Mouse (Mus musculus): ENCODE data around the gene Tcf7l2.

Tcf7l2 gene

DNA sequence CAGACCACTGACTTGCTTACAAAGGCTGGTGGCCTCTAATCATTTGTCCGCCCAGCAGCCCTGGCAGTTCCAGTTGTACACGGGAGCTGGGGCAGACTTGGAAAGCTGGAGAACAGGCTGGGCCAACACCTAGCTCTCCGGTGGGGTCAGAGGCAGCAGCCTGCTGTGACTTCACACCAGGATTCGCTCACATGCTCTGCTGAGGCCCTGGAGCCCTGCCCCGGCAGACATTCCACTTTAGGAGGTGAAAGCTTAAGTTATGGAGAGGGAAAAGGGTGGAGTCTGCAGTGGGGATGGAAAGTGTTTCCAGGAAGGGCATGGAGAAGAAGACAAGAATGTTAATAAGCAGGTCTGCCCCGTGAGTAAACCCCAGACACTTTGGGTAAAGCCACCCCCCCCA, 19.2 kb upstream of the Tcf7l2 start:
- intact Hi-C loops (cut with DNase I): no loop called here

DNA sequence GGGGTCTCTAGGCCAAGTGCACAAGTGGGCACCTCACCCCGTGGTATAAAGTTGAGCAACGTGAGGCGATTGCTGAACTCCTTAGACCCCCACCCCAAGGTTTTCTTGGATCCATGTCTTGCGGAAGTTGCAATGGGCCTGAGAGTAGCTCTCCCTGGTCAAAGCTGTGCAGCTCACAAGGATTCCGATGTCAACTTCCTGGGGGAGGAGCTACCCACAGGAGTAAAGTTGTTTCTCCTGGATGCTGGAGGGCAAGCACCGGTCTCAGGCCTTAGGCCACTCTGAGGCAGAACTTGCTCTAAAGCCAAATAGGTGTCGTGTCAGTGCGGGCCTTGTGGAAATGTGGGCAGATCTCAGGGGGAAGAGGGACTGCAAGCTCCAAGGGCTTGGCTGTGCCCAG, 12.2 kb upstream of the Tcf7l2 start:
- intact Hi-C loops (cut with DNase I): no loop called here

DNA sequence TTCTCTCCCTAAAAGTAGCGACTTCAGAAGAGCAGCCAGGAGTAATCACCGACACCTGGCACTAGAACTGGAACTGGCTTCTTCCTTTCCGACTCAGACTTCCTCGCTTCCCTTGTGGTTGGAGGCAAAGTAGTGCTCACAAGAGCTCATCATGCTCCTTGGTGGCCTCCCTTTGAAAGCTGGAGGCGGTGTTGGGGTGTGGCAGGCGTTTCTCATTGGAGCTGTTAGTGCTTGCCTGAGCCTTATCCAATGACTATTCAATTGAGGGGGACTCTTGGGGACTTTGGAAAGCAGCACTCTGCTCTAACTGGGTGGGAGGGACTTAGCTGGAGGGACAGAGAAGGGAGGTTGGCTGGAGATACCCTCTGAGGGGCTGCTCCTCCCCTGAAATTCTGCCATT, 9.1 kb upstream of the Tcf7l2 start:
- intact Hi-C loops (cut with DNase I): no loop called here

DNA sequence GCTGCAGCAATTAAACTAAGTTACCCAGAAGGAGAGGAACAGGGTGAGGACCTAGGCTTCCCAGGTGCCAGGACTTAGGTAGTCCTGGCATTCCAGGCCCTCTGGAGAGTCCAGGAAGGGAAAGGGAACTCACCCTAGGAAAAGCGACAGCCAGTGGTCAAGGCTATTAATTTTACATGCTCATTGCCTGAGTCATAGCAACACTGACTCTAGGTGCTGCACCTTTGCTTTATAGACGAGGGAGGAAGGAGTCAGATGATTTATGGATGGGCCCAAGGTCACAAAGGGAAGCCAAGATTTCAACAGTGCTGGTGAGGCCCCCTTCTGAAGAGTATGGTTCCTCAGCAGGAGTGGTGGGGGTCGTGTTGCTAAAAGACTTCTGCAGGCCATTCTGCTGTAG, 8.6 kb upstream of the Tcf7l2 start:
- intact Hi-C loops (cut with DNase I): no loop called here

DNA sequence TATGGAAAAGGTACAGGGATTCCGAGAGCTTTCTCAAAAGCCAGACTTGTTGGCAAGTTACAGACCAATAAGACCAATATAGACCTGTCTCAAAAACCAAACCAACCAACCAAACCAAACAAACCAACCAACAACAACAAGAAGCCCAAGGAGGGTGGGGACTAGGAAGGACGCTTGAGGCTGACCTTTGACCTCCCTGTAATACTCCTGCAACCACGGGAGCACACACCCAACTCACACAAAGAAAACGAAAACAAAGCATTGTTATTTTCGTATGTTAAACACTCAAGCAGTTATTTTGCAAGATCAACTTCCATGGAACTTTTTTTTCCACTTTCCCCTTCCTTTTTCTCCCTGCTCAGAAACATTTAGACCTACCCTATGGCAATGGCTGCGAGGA, 5.6 kb upstream of the Tcf7l2 start:
- intact Hi-C loops (cut with DNase I): no loop called here

DNA sequence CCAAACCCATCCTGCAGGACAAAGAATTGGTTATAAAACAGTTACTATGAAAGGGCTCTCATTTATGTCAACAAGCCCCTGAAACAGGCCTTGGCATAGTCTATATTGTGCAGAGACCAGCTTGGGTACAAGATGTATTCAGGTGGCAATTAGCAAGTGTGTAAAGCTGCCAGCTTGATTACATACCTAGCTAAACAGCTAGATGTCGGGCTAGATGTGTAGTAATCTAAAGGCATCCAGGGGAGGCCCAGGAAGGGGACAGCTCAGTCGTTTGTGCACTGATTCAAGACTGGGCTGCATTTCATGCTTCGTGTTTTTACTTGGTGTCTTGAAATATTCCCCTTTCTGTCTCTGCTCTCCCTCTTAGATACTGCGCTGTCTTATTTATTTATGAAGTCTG, 1.9 kb upstream of the Tcf7l2 start:
- intact Hi-C loops (cut with DNase I): loop anchor here (5.0 to 10.0 kb wide), 3 partner anchors 138 to 195 kb away; no protein-coding TSS in a partner anchor

DNA sequence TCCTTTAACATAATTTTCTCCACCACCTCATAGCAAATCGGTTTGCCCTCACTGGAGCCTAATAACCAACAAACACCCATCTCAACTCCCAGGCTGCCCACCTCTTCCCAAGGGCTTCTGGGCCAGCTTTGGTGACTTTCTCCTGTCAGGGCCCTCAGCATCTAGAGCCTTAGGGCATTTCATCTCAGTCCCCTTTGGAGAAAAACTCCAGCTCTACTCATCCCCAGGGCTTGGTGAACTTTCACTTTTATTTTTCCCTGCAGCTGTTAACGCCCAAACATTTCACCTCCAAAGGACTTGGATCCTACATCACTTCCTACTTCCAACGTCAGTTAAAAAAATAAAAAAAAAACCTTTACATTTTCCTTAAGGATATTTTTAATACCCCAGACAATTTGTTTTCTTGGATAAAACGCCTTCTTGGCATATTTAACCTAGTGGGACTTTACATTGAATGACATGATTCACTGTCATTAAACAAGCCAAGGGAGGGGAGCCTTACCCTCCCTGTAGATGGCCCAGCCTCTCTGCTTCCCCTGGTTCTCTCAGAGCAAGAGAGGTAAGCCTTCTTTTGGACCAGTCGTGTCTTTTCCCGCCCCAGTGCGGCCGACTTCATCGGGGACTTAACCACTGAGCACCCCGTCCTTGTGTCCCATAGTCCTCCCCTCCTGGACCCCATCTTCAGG, 724 bp upstream of the Tcf7l2 start:
- intact Hi-C loops (cut with DNase I): loop anchor here (5.0 to 10.0 kb wide), 3 partner anchors 136 to 196 kb away; no protein-coding TSS in a partner anchor

DNA sequence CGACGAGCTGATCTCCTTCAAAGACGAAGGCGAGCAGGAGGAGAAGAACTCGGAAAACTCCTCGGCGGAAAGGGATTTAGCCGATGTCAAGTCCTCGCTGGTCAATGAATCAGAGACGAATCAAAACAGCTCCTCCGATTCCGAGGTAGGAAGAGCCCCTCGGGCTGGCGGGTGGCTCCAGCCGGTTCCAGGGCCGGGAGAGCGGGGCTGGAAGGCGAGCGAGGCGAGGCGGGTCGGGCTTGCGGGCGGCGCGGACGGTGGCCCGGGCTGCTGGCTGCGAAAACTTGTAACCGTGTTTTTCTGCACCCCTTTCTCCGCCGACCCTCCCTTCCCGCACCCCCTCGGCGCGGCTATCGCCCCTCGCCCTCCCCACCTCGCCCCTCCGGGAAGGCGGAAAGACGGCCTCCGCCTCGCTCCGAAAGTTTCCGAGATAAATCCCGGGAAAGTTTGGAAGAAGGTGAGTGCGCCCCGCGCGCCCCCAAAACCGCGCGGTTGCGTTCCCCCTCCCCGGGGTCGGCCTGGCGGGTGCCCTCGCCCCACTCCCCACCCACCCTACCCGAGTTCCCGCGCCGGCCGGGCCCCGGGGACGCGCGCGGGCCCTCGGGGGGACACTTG, 873 bp downstream of the Tcf7l2 start:
- intact Hi-C loops (cut with DNase I): loop anchor here (5.0 to 10.0 kb wide), 3 partner anchors 135 to 198 kb away; no protein-coding TSS in a partner anchor

DNA sequence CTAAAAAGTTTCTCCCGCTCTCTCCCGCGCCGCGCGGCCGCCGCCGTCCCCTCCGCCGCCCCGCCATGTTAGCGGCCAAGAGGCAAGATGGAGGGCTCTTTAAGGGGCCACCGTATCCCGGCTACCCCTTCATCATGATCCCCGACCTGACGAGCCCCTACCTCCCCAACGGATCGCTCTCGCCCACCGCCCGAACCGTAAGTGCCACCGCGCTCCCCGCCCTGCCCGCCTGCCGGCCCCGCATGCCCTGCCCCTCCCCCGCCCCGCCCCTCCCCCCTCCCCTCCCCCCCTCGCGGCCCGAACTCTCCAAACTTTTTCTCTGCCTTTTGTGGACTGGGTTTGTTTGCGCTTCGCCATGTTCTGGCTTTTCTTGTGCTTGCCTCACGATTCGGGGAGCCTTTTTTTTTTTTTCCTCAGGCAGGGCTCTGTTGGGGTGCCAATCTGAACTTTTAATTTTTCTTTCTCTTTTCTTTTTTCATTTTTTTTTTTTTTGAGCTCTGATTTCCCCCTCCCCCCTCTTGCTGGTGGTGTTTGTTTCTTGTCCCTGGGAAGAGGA, 1.5 kb downstream of the Tcf7l2 start:
- intact Hi-C loops (cut with DNase I): loop anchor here (5.0 to 10.0 kb wide), 3 partner anchors 134 to 198 kb away; no protein-coding TSS in a partner anchor

DNA sequence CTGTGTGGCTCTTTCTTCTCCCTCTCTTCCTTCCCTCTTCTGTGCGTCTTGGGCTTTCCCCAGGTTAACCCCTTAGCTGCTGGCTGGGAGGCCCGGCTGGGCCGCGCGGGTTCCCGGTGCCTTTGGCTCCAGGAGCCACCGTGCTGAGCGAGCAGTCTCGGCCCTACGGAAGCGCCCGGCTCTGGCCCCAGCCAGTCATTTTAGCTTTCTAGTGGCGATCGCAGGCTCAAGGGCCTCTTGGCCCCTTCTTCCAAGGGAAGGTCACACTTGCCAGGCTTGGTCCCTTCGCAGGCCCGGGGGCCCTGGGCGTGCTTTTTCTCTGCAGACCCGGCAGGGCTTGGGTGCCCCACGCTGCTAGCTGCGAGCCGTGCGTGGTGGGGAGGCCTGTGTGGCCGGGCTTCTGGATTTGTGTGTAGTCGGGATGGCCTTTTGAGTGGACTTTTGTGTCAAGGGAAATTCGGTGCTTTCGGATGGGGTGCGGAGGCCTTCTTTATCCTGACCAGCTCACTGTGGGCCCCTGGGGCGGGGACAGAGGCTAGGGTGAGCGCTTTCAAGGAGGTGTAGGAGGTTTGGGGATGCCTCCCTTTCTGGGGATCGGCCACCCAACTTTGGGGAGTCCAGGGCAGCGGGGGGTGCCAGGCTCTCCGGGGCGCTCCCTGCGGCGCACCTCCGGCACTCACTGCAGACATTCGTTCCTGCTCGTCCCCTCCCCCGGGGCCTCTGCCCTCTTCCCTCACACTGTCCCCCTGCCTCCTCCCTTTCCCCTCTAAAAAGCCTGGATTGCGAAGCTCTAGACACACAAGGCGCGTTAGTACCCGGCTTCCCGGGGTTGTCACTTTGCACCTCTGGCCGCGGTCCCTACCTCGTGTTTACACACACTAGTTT, 2.2 kb downstream of the Tcf7l2 start:
- intact Hi-C loops (cut with DNase I): loop anchor here (5.0 to 10.0 kb wide), 3 partner anchors 134 to 199 kb away; no protein-coding TSS in a partner anchor

DNA sequence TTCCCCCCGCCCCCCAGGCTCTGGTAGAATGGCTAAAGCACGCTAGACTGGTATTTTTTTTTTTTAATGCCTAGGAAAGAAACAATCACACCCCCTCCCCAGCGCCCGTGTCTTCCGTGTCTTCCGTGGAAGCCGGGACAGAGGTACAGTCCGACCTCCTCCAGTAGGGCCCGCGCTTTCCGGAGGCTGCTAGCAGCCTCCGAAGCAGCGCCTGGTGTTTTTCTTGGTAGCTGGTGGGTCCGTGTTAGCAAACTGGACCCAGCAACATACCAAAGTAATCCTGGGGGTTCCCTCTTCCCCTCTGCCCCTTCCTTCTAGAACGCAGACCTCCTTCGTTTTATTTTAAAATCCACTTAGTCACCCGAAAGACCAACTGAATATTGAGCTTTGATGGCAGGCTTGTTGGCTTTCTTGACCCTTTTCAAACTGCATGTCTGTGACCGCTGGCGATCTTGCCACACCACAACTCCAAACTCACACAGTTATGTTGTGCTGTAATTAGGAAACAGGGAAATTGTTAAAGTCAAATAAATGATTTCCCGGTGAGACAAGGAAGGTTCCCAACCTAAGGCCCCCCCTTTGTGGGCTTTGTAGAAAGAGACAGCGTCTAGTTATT, 3.1 kb downstream of the Tcf7l2 start:
- intact Hi-C loops (cut with DNase I): loop anchor here (5.0 to 10.0 kb wide), 4 partner anchors 43 to 200 kb away; no protein-coding TSS in a partner anchor

DNA sequence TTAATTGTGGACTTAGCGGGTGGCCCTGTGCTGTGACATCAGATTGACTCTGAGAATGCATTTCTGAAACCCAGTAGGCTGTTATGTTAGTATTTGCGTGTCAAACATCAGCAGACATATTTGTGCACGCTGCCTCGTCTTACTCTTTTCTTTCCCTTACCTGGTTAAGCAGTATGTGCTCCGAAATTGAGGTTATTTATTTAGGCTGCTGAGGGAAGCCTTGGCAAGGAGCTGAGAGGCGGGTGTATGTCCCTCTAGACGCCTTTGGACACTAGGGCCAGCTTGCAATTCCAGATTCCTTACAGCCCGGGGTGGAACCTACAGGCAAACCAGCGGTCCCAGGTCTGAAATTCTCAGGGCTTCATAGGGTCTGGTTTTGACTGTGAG, 3.6 kb downstream of the Tcf7l2 start:
- intact Hi-C loops (cut with DNase I): loop anchor here (5.0 to 10.0 kb wide), 2 partner anchors 42 to 200 kb away; no protein-coding TSS in a partner anchor

DNA sequence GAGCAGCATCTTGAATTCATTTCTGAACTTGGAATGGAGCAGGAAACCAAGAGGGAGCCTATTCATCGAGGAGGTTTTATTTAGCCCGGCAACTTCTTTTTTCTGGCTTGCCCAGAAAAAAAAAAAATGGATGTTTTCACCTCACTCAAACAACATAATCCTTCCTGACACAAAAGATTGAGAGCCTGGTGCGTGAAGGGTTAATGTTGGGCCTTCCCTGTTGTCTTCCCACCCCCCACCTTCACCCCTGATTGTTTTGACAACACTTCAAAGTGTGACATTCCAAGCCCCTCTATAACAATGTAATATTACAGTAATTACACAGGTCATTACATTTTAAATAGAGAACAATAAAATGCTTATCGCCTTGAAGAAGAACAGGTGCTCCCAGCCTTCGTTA, 4.6 kb downstream of the Tcf7l2 start:
- intact Hi-C loops (cut with DNase I): loop anchor here (5.0 to 10.0 kb wide), 2 partner anchors 41 to 201 kb away; no protein-coding TSS in a partner anchor

DNA sequence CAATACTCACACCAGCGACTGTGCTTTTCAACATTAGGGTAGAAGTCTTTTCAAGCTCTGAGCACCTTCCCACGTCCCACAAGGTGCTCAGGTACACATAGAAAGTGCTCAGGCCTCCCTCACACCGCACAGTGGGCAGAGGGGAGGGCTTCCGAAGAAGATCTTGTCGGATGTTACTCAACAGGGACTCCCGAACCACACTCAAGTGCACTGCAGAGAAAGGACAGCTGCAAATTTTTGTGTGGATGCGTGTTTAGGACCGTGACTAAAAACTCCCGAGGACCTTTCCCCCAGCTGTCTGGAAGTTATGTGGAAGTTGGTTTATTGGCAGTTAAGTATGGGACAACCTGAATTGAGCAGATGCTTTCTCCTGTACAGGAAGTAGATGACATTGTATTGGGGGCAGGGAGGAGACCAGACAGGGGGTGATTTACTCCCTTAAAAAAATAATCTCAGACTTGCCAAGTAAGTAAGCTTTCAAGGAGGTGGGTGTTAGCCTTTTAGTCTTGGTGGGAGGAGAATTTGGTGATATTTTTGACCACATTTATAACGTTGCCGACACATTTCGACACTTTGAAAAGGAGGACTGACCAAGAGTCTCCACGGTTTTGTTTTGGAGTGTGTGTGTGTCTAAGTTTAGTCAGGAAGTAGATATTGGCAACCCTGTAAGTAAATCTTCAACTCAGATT, 5.8 kb downstream of the Tcf7l2 start:
- intact Hi-C loops (cut with DNase I): loop anchor here (5.0 to 10.0 kb wide), 2 partner anchors 40 to 203 kb away; no protein-coding TSS in a partner anchor

DNA sequence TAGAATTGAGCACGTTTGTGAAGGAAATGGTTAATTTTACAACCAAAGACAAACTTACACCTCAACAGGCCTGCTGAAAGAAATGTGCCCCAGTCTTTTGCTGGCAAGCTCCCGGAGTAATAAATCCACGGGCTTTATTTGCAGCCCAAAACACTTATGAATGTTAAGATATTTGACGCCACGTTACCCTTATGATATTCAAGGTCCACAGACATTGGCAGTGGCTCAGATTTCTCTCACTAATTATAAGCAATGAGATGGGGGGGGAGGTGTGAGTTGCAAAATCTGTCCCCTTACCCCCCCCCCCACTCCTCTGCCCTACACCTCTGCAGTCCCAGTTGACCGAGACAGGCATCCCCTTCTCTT, 6.3 kb downstream of the Tcf7l2 start:
- intact Hi-C loops (cut with DNase I): loop anchor here (5.0 to 10.0 kb wide), 2 partner anchors 39 to 203 kb away; no protein-coding TSS in a partner anchor

DNA sequence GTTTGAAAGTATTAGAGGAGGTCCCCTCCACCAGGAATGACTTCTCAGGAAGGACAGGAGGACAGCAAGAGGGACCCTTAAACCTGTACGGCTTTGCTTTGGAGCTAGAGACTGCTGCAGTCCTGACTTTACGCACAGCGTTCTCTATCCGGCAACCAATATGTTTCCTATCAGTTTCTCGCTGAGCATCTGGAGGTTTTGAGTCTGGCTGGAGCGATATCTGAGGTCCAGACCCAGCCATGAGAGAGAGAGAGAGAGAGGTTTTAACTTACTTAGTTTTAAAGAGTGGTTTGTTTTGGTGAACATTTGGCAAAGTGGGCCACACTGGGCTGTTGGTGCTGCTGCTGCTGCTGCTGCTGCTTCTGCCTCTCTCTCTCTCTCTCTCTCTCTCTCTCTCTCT, 7.2 kb downstream of the Tcf7l2 start:
- intact Hi-C loops (cut with DNase I): loop anchor here (5.0 to 10.0 kb wide), 2 partner anchors 38 to 204 kb away; no protein-coding TSS in a partner anchor

DNA sequence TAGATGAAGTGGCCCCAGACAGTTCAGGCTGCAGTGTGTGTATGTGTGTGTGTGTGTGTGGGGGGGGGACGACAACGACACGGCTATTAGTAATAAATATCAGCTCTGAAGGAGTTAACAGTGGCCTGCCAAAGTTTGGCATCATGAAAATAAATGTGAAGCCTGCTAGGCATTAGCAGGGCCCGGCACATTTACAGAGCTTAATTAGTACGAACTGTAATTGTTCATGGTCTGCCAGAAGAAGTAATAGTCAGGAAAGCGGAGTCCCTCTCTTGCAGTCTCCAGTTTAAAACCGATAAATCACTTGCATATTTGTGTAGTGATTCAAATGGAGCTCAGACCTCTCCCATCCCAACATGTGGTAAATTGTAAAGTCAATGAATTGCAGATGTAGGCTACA, 7.9 kb downstream of the Tcf7l2 start:
- intact Hi-C loops (cut with DNase I): loop anchor here (5.0 to 10.0 kb wide), 2 partner anchors 38 to 205 kb away; no protein-coding TSS in a partner anchor

DNA sequence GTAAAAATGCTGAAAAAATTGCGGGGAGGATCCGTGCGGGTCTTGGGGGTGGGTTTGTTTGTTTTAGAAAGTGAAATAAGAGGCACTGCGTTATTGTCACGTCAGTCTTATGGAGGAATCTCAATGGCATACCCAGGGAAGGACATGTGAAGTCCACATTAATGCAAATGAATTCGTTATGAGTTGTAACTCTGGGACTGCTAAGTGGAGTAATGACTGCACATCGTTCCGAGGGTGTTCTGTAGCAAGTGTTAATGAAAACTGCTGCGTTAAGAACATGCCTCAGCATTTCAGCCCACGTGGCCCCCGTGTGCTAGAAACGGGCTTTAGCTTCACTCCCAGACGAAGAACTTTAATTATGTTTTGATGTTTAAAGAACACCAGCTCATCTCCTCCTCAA, 8.4 kb downstream of the Tcf7l2 start:
- intact Hi-C loops (cut with DNase I): no loop called here

DNA sequence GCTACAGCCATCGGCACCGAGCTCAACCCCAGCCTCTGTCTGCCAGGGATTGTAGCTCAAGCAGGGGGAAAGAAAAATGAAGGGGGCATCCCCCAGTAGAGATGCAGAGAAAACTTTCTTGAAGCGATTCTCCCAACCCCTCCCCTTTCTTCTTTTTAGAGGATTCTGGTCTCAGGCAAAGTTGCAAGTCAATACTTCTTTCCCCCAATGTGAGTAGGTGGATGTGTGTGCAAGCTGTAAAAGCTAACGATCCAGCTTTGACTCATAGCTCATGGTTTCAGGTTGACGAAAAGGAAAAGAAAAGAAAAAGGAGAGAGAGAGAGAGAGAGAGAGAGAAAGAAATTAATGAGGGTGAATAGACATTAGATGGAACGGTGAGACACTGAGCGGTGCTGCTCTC, 8.8 kb downstream of the Tcf7l2 start:
- intact Hi-C loops (cut with DNase I): no loop called here

DNA sequence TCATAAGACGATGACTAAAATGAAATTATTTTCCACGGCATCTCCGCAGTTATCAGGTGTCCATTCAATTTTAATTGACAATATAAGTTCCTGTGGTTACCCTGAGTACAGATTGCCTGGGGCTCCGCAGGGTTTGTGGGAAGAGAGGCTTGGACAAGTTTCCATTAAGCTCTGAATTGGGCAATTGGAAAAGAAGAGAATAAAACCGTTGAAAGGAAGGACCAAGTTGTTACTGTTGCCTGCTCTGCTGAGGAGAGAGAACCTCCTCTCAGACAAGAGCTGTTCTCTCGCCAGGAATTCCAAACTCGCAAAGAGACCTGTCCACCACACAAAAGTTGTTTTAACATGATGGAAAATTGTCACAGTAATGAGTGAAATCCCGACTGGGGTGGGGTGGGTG, 11.2 kb downstream of the Tcf7l2 start:
- intact Hi-C loops (cut with DNase I): no loop called here

Data from adrenal gland (tissue).